Mouse (Mus musculus) large intestine, adult 2 months (tissue): ENCODE measurements around the gene Gm49337. TPM values are rescaled to one million over a fixed set of nuclear protein-coding genes. Genes with fewer than 3 reads are reported as not detected.
A peak's percentile ranks its signal among the peaks of the same experiment; 100 is the strongest.

Experiments
- DNase-seq: peaks from one replicate; pipeline ENCODE4 v3.0.0-alpha.2; 2012; ENCODE audit warnings: low read depth, low spot score
- WGBS: fragments of 180-500 bp; shearing (Covaris S2); methylation state at CpG from one replicate; pipeline ENCODE4 v1.1.7; 2018; 5-methylcytosine and 5-hydroxymethylcytosine counted together
- polyA plus RNA-seq: library from polyadenylated mRNA; depleted of rRNA; stranded (reverse); fragments of >200 nt; gene quantifications from 2 replicates; pipeline ENCODE4 v1.2.3, GENCODE M21; 2012; rRNA removed

Gene Gm49337
- not detected in 2 replicates for polyA plus RNA-seq

DNA sequence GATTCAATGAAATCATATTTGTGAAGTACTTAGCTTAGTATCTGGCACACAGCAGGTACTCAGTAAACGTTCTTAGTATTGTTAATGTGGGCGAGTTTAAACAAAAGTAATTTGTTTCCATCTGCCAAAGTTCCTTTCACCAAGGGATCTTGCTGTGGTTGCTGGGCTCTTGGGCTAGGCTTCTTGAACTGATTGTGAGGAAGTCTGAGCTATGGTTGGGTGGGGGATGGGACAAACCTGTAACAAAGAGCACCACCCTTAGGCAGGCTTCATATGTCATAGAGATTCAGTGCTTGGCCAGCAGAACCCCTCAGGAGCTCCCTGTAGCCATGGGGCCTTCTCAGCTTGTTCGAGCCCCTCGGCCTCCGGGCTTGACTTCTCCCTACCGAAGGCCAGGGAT, at the start of gene Gm49337, which contains the start of gene 1700042G07Rik:
TSS of gene Gm49337 (plus strand) at position 313 of the 400 bp plus-strand sequence.
TSS of gene 1700042G07Rik (plus strand) at position 301 of the 400 bp plus-strand sequence.
- 83% methylated on average over 6 of the region's 6 CpGs for WGBS
- no peak for DNase-seq

DNA sequence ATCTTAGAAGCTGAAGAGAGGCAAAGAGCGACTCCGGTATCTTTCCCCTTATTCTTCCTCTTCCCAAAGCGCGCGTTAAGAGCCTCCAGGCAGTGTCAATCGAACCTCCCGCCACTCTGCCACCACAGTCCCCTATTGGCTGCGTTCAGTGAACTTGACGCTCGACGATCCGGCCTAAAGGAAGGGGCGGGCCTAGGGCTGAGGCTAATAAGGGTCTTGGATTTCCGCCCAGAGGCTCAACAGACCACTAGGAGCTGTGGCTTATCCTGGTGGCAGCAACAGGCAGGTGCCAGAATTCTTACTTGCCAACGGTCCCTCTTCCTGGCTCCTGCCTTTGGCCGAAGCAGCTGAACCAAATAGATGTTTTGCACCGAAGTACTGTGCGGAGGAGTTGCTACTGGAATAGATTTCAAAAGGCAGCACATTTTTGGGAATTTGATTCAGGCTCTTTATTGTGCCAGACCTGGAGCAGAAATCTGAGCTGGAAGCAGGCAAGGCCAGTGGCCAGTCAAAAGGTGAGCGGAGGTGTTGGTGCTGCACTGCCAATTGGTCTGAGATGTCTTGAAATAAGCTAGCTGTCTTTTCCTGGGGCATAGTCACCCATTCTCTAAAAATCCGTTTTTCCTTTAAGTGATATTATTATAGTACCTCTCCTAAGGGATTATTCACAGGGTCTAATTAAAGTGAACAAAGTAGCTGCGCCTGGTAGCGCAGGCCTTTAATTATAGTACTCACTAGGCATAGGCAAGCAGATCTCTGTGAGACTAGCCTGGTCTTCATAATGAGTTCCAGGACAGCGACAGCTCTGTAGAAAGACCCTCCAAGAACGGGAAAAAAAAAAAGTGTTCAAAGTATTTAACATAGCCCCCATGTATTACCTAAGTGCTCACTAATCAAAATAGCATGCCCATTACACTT, 49.3 kb upstream of the Gm49337 start, which contains the start of the genes Rad54l and Pomgnt1:
TSS of gene Rad54l (minus strand) at position 89 of the 918 bp plus-strand sequence.
TSS of gene Pomgnt1 (plus strand) at position 239 of the 918 bp plus-strand sequence.
- 2% methylated on average over 24 of the region's 24 CpGs for WGBS
- DNase-seq: peak; percentile 48

DNA sequence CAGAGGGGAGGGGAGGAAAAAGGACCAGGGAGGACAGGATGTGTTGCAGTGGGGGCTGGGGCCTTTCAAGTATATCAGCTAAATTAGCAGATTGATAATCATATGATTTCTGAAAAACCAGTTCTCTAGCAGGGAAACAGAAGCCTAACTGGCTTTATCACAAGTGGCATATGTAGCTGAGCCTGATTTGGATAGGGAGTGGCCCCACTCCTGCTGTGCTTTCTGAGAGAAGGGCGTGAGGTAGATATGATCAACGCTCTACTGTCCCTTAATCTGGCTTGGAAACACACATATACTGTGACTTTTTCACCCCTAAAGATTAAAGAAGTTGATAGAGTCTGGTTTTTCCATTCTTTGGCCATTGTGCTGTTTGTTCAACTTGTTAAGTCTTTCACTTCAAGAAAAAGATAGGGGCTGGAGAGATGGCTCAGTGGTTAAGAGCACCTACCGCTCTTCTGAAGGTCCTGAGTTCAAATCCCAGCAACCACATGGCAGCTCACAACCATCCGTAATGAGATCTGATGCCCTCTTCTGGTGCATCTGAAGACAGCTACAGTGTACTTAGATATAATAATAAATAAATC, 47.3 kb upstream of the Gm49337 start:
- no peak for DNase-seq
- 73% methylated on average over 4 of the region's 4 CpGs for WGBS

- 87% methylated on average over 6 of the region's 6 CpGs for WGBS
- DNase-seq: no peak
Measured at GRCm38 (mm10) chr4:116127956-116128355, 45.2 kb upstream of the Gm49337 start.

GRCm38 (mm10) chr4:116133126-116133525, 40.1 kb upstream of the Gm49337 start:
- WGBS: 48% methylated on average over 4 of the region's 4 CpGs
- DNase-seq: no peak

DNA sequence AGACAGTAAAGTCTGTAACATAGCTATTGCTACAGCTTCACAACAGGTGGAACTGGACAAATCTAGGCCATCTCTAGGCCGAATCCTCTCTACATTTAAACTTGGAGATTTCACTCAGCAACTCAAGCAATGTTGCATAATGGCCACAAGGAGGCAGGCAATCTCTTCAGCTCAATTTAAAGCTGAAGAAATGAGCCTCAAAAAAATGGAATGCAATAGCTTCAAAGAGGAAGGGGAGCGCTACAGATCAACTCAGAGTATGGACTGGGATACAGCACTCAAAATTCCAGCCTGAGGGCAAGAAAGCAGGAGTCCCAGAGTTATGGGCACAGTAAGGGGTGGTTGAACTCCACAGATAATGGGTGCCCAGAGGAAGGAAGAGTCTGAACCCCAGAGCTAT, 38.2 kb upstream of the Gm49337 start:
- no peak for DNase-seq
- WGBS: 12% methylated on average over 2 of the region's 2 CpGs

DNA sequence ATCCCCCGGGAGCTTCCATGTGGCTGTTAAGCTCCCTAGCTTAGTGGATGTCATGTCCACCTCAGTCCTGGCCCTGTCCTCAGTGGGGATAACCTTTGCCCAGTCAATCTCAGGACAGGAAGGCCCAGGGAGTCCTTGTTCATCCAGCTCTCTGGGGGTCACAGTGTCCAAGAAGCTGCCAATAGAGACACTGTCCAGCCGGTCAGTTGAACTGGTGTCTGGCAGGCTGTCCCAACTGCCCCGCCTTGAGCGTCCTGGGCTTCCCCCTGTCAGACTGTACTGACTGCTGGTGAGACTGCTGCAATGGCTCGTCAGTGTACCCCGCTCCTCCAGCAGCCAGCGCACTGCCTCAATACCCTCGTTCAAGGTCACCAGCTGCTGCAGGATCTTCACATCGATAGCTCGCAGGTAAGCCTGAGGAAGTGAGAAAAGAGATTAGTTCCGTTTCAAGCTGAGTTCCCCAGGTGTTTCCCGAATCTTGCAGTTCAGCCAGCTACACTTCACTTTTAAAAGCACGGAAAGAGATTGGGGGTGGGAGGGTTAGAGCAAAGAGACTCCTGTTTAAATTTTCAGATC, 35.7 kb upstream of the Gm49337 start:
- WGBS: 83% methylated on average over 13 of the region's 13 CpGs
- no peak for DNase-seq

- DNase-seq: no peak
- 69% methylated on average over 7 of the region's 7 CpGs for WGBS
Measured at GRCm38 (mm10) chr4:116140801-116141574, 32.2 kb upstream of the Gm49337 start.

DNA sequence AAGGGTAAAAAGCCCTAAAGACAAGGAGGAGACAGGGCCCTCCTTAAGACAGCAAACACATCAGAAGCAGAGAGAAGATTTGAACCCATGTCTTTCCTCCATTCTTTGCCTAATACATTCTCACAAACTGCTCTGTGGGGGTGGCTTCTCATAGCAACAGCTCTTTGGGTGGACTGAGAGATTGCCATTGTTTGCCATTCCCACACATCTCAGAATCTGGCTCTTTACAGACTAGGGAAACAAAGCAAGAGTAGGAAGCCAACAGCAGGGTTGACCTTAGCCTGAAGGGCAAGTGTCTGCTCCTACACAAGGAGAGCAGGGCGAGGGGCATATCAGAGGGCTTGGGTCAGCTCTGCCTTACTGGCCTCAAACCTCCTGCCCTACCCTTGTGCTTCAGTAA, 31.4 kb upstream of the Gm49337 start:
- 93% methylated on average over 1 of the region's 1 CpGs for WGBS
- DNase-seq: no peak

DNA sequence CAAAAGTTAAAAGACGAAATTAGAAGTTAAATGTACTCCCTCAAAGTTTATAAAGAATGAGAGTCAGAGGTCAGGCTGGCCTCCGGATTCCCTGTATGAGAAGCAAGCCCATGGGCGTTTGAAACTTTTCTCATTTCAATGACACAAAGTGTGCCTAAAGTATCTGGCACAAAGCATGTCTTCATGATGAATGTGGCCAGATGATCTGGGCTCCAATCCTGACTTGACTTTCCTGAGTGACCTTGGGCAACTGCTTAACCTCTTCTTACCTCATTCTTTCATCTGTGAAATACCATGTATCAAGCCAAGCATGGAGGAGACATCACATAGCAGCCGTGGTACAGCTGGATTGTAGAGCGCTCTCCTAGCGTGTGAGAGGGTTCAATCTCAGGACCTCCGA, 30.9 kb upstream of the Gm49337 start:
- no peak for DNase-seq
- WGBS: 94% methylated on average over 7 of the region's 7 CpGs

DNA sequence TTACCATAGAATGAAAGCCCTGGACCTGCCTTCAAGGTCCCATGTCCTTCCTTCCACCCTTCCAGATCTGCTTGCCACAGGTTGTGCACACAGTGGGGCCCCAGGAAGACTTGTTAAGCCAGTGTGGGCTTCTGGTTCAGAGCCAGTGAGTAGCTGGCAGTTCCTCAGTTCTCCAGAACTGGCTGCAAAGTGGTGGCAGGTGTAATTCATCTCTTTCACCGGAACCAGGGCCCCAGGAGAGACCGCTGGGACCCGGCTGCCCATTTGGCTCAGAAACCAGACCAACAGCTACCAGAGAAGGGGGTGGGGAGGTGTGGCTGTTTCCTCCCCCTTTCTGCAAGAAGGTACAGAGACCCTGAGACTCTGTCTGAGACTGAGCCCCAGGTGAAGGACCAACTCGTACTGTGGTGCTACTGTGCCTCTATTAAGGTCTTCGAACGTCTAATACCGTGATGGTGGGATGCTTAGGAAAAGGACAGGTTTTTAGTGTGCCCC, 29.8 kb upstream of the Gm49337 start:
- 9% methylated on average over 7 of the region's 7 CpGs for whole genome bisulfite sequencing
- no peak for DNase-seq

- DNase-seq: no peak
Measured at GRCm38 (mm10) chr4:116143891-116144717, 29.1 kb upstream of the Gm49337 start.

DNA sequence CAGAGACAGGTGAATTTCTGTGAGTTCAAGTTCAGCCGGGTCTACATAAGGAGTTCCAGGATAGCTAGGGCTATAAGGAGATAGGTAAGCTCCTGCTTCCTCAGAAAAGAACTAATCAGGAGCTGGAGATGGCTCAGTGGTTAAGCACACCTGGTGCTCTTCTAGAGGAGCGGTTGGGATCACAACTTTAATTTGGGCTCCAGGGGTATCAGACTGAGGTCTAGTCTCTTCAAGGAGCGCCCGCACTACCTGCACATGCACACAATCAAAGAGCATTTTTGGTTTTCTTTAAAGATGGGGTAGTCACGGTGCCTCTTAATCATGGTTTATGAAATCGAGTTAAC, 23.4 kb upstream of the Gm49337 start:
- WGBS: 29% methylated on average over 6 of the region's 6 CpGs
- DNase-seq: no peak

More at GRCm38 (mm10) chr4:116143891-116144717, 29.1 kb upstream of the Gm49337 start:
- under 1% methylated on average over 47 of the region's 47 CpGs for WGBS

DNA sequence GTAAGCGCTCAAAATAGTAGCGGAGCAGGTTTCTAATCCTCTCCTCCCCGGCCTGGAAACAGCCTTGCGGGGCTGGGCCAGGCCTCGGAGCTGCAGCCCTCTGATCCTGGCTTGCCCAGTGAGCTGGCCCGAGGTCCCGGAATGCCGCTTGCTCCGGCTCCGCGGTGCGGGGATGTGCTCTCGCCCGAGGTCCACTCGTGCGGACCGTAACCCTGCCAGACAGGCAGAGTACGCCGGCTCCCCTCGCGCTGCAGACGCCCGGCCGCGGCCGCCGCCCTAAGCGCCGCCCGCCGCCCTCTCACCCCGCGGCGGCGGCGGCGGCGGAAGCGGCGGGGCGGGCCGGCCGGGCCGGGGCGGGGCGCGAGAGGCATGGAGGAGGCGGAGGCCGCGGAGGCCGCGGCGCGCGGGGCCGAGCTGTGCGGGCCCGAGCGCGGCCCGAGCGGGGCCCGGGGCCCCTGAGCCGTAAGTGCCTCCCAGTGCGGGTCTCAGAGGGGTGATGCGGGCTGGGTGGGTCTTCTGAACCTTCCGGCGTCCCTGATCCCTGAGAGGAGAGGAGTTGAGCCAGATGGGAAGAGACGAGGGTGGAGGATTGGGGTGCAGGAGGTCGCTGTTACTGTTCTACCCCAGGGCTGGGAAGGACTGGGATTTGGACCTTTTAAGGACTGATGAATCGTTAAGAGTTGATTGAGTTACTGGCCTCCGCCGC, 22.9 kb upstream of the Gm49337 start:
- WGBS: under 1% methylated on average over 72 of the region's 73 CpGs
- DNase-seq: no peak

- DNase-seq: no peak
- 8% methylated on average over 4 of the region's 4 CpGs for WGBS
Measured at GRCm38 (mm10) chr4:116150862-116151221, 22.3 kb upstream of the Gm49337 start.

- WGBS: 45% methylated on average over 6 of the region's 6 CpGs
- no peak for DNase-seq
Measured at GRCm38 (mm10) chr4:116151238-116151637, 21.9 kb upstream of the Gm49337 start, which contains the start of gene Lurap1. Gene Lurap1 (minus strand): TSS chr4:116151338.

GRCm38 (mm10) chr4:116152702-116153101, 20.5 kb upstream of the Gm49337 start:
- whole genome bisulfite sequencing: 91% methylated on average over 15 of the region's 15 CpGs
- DNase-seq: no peak

GRCm38 (mm10) chr4:116157882-116158281, 15.3 kb upstream of the Gm49337 start:
- DNase-seq: no peak
- WGBS: 76% methylated on average over 2 of the region's 2 CpGs
